Mouse (Mus musculus): ENCODE measurements at regions not wholly inside any gene's neighbourhood (a gene's known extent, or its start where the extent isn't known, plus 50 kb on each side); places are given as distances from the start of the nearest gene placed in this dataset.

DNA sequence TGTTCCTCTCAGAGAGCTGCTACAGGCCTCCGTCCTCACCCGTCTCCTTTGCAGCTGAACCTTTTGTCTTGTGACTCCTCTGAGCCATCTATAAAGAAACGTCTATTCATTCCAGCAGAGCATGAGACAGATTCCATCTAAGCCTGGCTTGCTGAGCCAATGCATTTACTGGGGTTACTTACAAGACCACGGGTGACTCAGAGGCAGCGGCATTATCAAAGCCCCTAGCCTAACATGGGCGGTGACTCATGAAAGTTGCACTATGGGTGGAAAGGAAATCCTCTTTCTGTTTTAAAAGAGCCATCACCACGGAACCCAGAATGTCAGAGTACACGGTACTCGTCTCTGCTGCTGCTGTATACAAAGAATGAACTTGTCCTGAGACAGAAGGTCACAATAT, 62.8 kb upstream of the Rbms3 start:
- DNase-seq (ENCODE audit: low spot score), result no peak

DNA sequence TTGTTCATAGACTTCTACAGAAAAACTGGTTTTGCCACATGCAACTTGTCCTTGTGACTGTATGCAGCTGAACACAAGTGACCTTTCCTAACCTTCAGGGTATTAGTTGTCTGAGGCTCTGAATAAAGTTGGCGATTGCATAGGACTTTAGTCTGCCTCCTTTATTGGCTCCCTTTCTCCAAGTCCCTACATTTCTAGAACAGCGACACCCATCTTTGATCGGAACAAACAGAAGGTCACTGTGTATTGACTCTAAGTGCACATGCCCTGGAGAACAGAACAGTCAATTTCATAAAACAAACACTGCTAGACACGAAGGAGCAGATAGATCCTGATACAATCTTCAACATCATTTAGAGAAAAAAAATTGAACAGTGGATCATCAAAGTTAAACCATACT, 60.2 kb upstream of the Rbms3 start:
- no peak for DNase-seq (ENCODE audit: low spot score)
